ENCODE assay signal across 8 mouse cellular contexts in genomic region chr6:149193276-149193905, GRCm38 (mm10). TPM values are rescaled to one million over a fixed set of nuclear protein-coding genes. Genes with fewer than 3 reads are reported as not detected.
DNase-seq lines count a peak whose midpoint lies in the region; ATAC-seq lines count a peak whose summit lies in the region.

No protein-coding gene starts in this region.

- H3K9ac ChIP-seq in embryonic facial prominence, embryonic 14.5 days (ENCODE audit: low read depth, low read length) = no peak overlapping the region
- H3K9ac ChIP-seq in heart, embryonic 13.5 days = no peak overlapping the region
- H3K9ac ChIP-seq in forebrain, embryonic 14.5 days (ENCODE audit: low read length) = no peak overlapping the region

- H3K4me1 ChIP-seq in embryonic facial prominence, embryonic 14.5 days (ENCODE audit: control insufficient read depth, insufficient read depth, low read length) = no peaks in the 10 kb centered on the region
- no peaks in the 10 kb centered on the region for H3K4me1 ChIP-seq in embryonic facial prominence, embryonic 10.5 days
- H3K4me1 ChIP-seq in heart, embryonic 13.5 days = peaks cover 22% of the 10 kb centered on the region
- H3K4me1 ChIP-seq in forebrain, embryonic 14.5 days (ENCODE audit: control insufficient read depth, insufficient read depth, low read length) = no peaks in the 10 kb centered on the region

- no peaks in the 10 kb centered on the region for H3K9me3 ChIP-seq in embryonic facial prominence, embryonic 14.5 days (ENCODE audit: control insufficient read depth, low read length)
- no peaks in the 10 kb centered on the region for H3K9me3 ChIP-seq in embryonic facial prominence, embryonic 10.5 days
- H3K9me3 ChIP-seq in heart, embryonic 13.5 days = no peaks in the 10 kb centered on the region
- H3K9me3 ChIP-seq in forebrain, embryonic 14.5 days (replicated peaks; ENCODE audit: control insufficient read depth, low read length) = no peaks in the 10 kb centered on the region

- ATAC-seq in embryonic facial prominence, embryonic 14.5 days (ENCODE audit: low read depth) = no peak
- peak; percentile 65 for ATAC-seq in heart, embryonic 13.5 days (ENCODE audit: extremely low read depth, insufficient number of reproducible peaks, low FRiP score, low TSS enrichment)
- no peak for ATAC-seq in forebrain, embryonic 14.5 days

- H3K36me3 ChIP-seq in embryonic facial prominence, embryonic 14.5 days (ENCODE audit: control insufficient read depth, insufficient read depth, low read length) = no peaks in the 10 kb centered on the region
- H3K36me3 ChIP-seq in embryonic facial prominence, embryonic 10.5 days (replicated peaks) = no peaks in the 10 kb centered on the region
- H3K36me3 ChIP-seq in heart, embryonic 13.5 days = no peaks in the 10 kb centered on the region
- H3K36me3 ChIP-seq in forebrain, embryonic 14.5 days (ENCODE audit: control insufficient read depth, insufficient read depth, low read length) = no peaks in the 10 kb centered on the region

- no peak overlapping the region for H3K4me2 ChIP-seq in embryonic facial prominence, embryonic 14.5 days (ENCODE audit: low read depth, low read length)
- no peak overlapping the region for H3K4me2 ChIP-seq in heart, embryonic 13.5 days
- no peak overlapping the region for H3K4me2 ChIP-seq in forebrain, embryonic 14.5 days (ENCODE audit: low read length)

- 73% methylated on average over 5 of the region's 5 CpGs for WGBS in embryonic facial prominence, embryonic 14.5 days
- 77% methylated on average over 5 of the region's 5 CpGs for WGBS in embryonic facial prominence, embryonic 10.5 days
- WGBS in heart, embryonic 13.5 days = 61% methylated on average over 5 of the region's 5 CpGs
- WGBS in forebrain, embryonic 14.5 days = 70% methylated on average over 5 of the region's 5 CpGs

- no peaks in the 10 kb centered on the region for H3K27me3 ChIP-seq in embryonic facial prominence, embryonic 14.5 days (replicated peaks; ENCODE audit: control insufficient read depth, insufficient read depth, low read length)
- H3K27me3 ChIP-seq in embryonic facial prominence, embryonic 10.5 days (replicated peaks; ENCODE audit: low read depth, poor library complexity, severe bottlenecking) = no peaks in the 10 kb centered on the region
- no peaks in the 10 kb centered on the region for H3K27me3 ChIP-seq in heart, embryonic 13.5 days (replicated peaks)
- no peaks in the 10 kb centered on the region for H3K27me3 ChIP-seq in forebrain, embryonic 14.5 days (replicated peaks; ENCODE audit: control insufficient read depth, insufficient read depth, low read length)

- DNase-seq in embryonic facial prominence, embryonic 14.5 days (ENCODE audit: low spot score) = peak; percentile 52
- no peak for DNase-seq in embryonic facial prominence, embryonic 10.5 days (ENCODE audit: low spot score)
- peak; percentile 35 for DNase-seq in adrenal gland, postnatal 14 days
- DNase-seq in lung, postnatal 10 days = peak; percentile 62
- no peak for DNase-seq in cerebellum, adult 11-12 months
- DNase-seq in forebrain, embryonic 14.5 days (ENCODE audit: low spot score) = no peak
- DNase-seq in thymus, postnatal 36 days = no peak

- no peak overlapping the region for H3K27ac ChIP-seq in embryonic facial prominence, embryonic 14.5 days (replicated peaks; ENCODE audit: low read depth, low read length)
- H3K27ac ChIP-seq in embryonic facial prominence, embryonic 10.5 days (replicated peaks) = no peak overlapping the region
- peak overlapping the region; percentile 41 for H3K27ac ChIP-seq in heart, embryonic 13.5 days (replicated peaks)
- H3K27ac ChIP-seq in forebrain, embryonic 14.5 days (ENCODE audit: low read depth, low read length) = no peak overlapping the region

- H3K4me3 ChIP-seq in embryonic facial prominence, embryonic 14.5 days (ENCODE audit: low read depth, low read length) = no peak overlapping the region
- no peak overlapping the region for H3K4me3 ChIP-seq in embryonic facial prominence, embryonic 10.5 days
- no peak overlapping the region for H3K4me3 ChIP-seq in heart, embryonic 13.5 days
- no peak overlapping the region for H3K4me3 ChIP-seq in forebrain, embryonic 14.5 days (ENCODE audit: low read depth, low read length)

RNA-seq across cellular contexts. Expression of gene Amn1, which starts 4.9 kb away (rescaled TPM):
- 27.1 and 30.5 TPM in 2 replicates for polyA plus RNA-seq in embryonic facial prominence, embryonic 14.5 days (2014; fragmentation: Nextera tagmentation; extraction: Ambion mirVana)
- polyA plus RNA-seq in embryonic facial prominence, embryonic 10.5 days (2016; fragmentation: Nextera tagmentation; extraction: Ambion mirVana) = 40.2 and 45.1 TPM in 2 replicates
- 20.3 and 35.6 TPM in 2 replicates for total RNA-seq in adrenal gland, postnatal 14 days (2021)
- polyA plus RNA-seq in heart, embryonic 13.5 days (2015; fragmentation: Nextera tagmentation; extraction: Ambion mirVana) = 22.5 and 24.9 TPM in 2 replicates
- 105 and 121 TPM in 2 replicates for polyA plus RNA-seq in forebrain, embryonic 14.5 days (2014; fragmentation: Nextera tagmentation; extraction: Ambion mirVana)

RNA-seq across cellular contexts. Expression of gene Etfbkmt, which starts 53.7 kb away (rescaled TPM):
- 11.1 and 12.3 TPM in 2 replicates for polyA plus RNA-seq in embryonic facial prominence, embryonic 14.5 days (2014; fragmentation: Nextera tagmentation; extraction: Ambion mirVana)
- polyA plus RNA-seq in embryonic facial prominence, embryonic 10.5 days (2016; fragmentation: Nextera tagmentation; extraction: Ambion mirVana) = 13.9 and 16.1 TPM in 2 replicates
- total RNA-seq in adrenal gland, postnatal 14 days (2021) = 32.2 and 55.5 TPM in 2 replicates
- 13.6 and 14.6 TPM in 2 replicates for polyA plus RNA-seq in heart, embryonic 13.5 days (2015; fragmentation: Nextera tagmentation; extraction: Ambion mirVana)
- 4.3 and 7.0 TPM in 2 replicates for polyA plus RNA-seq in forebrain, embryonic 14.5 days (2014; fragmentation: Nextera tagmentation; extraction: Ambion mirVana)

Comparison
In these comparisons a context has a peak if more than half of its experiments do, and no peak if none do; other contexts are left out.
1. DNase-seq: peak in embryonic facial prominence, embryonic 14.5 days (single experiment), adrenal gland, postnatal 14 days (single experiment) and lung, postnatal 10 days (single experiment); none in embryonic facial prominence, embryonic 10.5 days (single experiment), cerebellum, adult 11-12 months (single experiment), forebrain, embryonic 14.5 days (single experiment) and thymus, postnatal 36 days (0 of 2).